In the genomic region with DNA sequence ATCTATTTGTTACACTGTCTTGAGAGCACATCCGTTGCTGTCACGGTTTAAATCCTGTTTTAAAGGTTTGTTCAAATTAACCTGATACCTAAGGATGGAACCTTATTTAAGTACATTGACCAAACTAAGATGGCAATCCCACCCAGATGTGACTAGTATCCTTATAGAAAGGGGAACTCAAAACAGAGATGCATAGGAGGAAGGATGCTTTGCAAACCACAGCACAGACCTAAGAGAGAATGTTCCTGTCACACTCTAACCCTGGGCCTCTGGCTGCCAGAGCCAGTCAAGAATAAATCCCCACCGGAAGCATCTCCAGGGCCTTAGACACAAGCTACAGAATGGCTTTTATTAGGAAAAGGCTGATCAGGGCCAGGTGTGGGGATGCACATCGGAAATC, we compare ENCODE assay signal across 18 mouse cellular contexts. TPM values are rescaled to one million over a fixed set of nuclear protein-coding genes. Genes with fewer than 3 reads are reported as not detected.
"Had no signal": no experiment of that assay in that cellular context is flagged by ENCODE, and none has a peak within 500 bp of the region (broad histone marks: within the 10 kb centered on the region; RNA-seq: fewer than 3 reads in every experiment).

No protein-coding gene starts in this region.

- H3K36me3 ChIP-seq: liver, embryonic 15.5 days; midbrain, embryonic 10.5 days; midbrain, embryonic 12.5 days; neural tube, embryonic 12.5 days; stomach, embryonic 15.5 days had no signal

- DNase-seq: liver, postnatal 0 days; lung, embryonic 14.5 days; lung, postnatal 10 days; lung, postnatal 4 days; midbrain, embryonic 14.5 days; right cerebral cortex, postnatal 14 days; thymus, adult 2 months; thymus, postnatal 25 days; thymus, postnatal 4 days had no signal

- H3K27ac ChIP-seq: liver, embryonic 15.5 days; midbrain, embryonic 10.5 days; midbrain, embryonic 12.5 days; neural tube, embryonic 12.5 days; stomach, embryonic 15.5 days; stomach, postnatal 0 days had no signal

- H3K4me2 ChIP-seq: liver, embryonic 15.5 days; lung, embryonic 14.5 days; midbrain, embryonic 12.5 days; neural tube, embryonic 12.5 days; stomach, embryonic 15.5 days had no signal

- ATAC-seq: liver, postnatal 0 days; midbrain, embryonic 16.5 days had no signal

- H3K9ac ChIP-seq: liver, embryonic 15.5 days; liver, postnatal 0 days; lung, embryonic 14.5 days; midbrain, embryonic 12.5 days; neural tube, embryonic 12.5 days; stomach, embryonic 15.5 days had no signal

- H3K4me1 ChIP-seq: midbrain, embryonic 10.5 days; midbrain, embryonic 12.5 days; neural tube, embryonic 12.5 days; stomach, embryonic 15.5 days had no signal

- H3K27me3 ChIP-seq: liver, embryonic 15.5 days; midbrain, embryonic 12.5 days; neural tube, embryonic 12.5 days; stomach, embryonic 15.5 days had no signal

- H3K9me3 ChIP-seq: liver, embryonic 15.5 days; midbrain, embryonic 10.5 days; midbrain, embryonic 12.5 days; neural tube, embryonic 12.5 days; stomach, embryonic 15.5 days had no signal

- H3K4me3 ChIP-seq: liver, embryonic 15.5 days; midbrain, embryonic 10.5 days; midbrain, embryonic 12.5 days; neural tube, embryonic 12.5 days; stomach, embryonic 15.5 days had no signal

RNA-seq across cellular contexts. Expression of a gene that starts 54.8 kb away (rescaled TPM):
- total RNA-seq: megakaryocyte-erythroid progenitor cell, adult 5-6 weeks had no signal
- polyA plus RNA-seq: liver, embryonic 15.5 days; midbrain, embryonic 10.5 days; midbrain, embryonic 12.5 days; midbrain, embryonic 16.5 days; neural tube, embryonic 14.5 days had no signal
